Mouse (Mus musculus) liver, embryonic 13.5 days (tissue): ENCODE measurements around the gene Vwce. TPM values are rescaled to one million over a fixed set of nuclear protein-coding genes. Genes with fewer than 3 reads are reported as not detected.

Experiments used
- ATAC-seq: fragments of 200-750 bp; cut with Nextera tagmentation; 2 replicates; pipeline ENCODE4 v1.8.0; 2017; ENCODE audit warnings: low read depth, mild to moderate bottlenecking, moderate number of reproducible peaks, moderate library complexity
- DNase-seq: peaks from one replicate; pipeline ENCODE4 v3.0.0; 2022
- H3K27ac ChIP-seq: fragments of 300-500 bp; sonication (generic); 2 replicates; pipeline ENCODE4 v1.5.1; 2015; ENCODE audit warnings: moderate library complexity, mild to moderate bottlenecking, inconsistent platforms
- H3K27me3 ChIP-seq: fragments of 300-500 bp; sonication (generic); 2 replicates; pipeline ENCODE4 v1.6.1; 2015; ENCODE audit warnings: mild to moderate bottlenecking, inconsistent platforms
- H3K36me3 ChIP-seq: fragments of 300-500 bp; sonication (generic); 2 replicates; pipeline ENCODE4 v1.6.1; 2015; ENCODE audit warnings: mild to moderate bottlenecking, inconsistent platforms
- H3K4me1 ChIP-seq: fragments of 300-500 bp; sonication (generic); replicated peaks from 2 replicates; pipeline ENCODE4 v1.6.1; 2015; ENCODE audit warnings: inconsistent platforms
- H3K4me2 ChIP-seq: fragments of 300-500 bp; sonication (generic); 2 replicates; pipeline ENCODE4 v1.6.1; 2015; ENCODE audit warnings: inconsistent platforms, mild to moderate bottlenecking, moderate library complexity
- H3K4me3 ChIP-seq: fragments of 300-500 bp; sonication (generic); replicated peaks from 2 replicates; pipeline ENCODE4 v1.5.1; 2015; ENCODE audit warnings: mild to moderate bottlenecking, inconsistent platforms
- H3K9ac ChIP-seq: fragments of 300-500 bp; sonication (generic); 2 replicates; pipeline ENCODE4 v1.6.1; 2015; ENCODE audit warnings: mild to moderate bottlenecking, inconsistent platforms
- H3K9me3 ChIP-seq: fragments of 300-500 bp; sonication (generic); replicated peaks from 2 replicates; pipeline ENCODE4 v1.6.1; 2016; ENCODE audit warnings: inconsistent platforms
- WGBS: fragments of 180-500 bp; shearing (Covaris S2); methylation state at CpG from one replicate; pipeline ENCODE4 v1.1.7; 2015; ENCODE audit not compliant: insufficient replicate concordance; 5-methylcytosine and 5-hydroxymethylcytosine counted together
- polyA plus RNA-seq: library from polyadenylated mRNA; unstranded; fragments of >200 nt; fragmentation: Nextera tagmentation; extraction: Ambion mirVana; gene quantifications from 2 replicates; pipeline ENCODE4 v1.2.1, GENCODE M21; 2015

The Vwce gene
- polyA plus RNA-seq, 1 experiment from 2014 or later, result 5.3 TPM

DNA sequence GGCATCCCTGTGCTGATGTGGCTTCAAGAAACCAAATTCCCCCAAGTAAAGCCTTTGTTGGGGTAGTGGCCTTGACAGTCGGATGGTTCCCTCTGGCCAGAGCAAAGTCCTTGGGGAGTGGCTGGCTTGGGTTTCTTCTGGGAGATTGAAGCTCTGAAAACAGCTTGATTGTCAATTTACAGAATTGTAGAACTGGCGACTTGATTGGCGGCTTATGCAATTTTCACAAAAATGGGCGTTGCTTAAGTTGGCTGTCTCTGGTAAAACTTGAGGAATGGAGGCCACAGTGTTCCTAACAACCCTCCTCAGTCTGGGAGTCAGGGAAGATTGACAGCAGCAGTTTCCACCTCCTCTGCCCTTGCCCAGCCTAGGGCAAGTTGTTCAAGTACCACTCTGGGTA, 58.3 kb downstream of the Vwce start:
- Histone ChIP-seq H3K4me2 (peak overlapping the region; percentile 87), H3K36me3 (no peaks in the 10 kb centered on the region), H3K27ac (peak overlapping the region; percentile 94), H3K4me1 (peaks cover 85% of the 10 kb centered on the region), H3K9ac (peak overlapping the region; percentile 87), H3K9me3 (no peaks in the 10 kb centered on the region), H3K4me3 (peak overlapping the region; percentile 28; the same call in 1 of the 2 replicates), H3K27me3 (no peaks in the 10 kb centered on the region)
- no peak for DNase-seq
- no peak for ATAC-seq
- WGBS, result 73% methylated on average over 4 of the region's 4 CpGs

DNA sequence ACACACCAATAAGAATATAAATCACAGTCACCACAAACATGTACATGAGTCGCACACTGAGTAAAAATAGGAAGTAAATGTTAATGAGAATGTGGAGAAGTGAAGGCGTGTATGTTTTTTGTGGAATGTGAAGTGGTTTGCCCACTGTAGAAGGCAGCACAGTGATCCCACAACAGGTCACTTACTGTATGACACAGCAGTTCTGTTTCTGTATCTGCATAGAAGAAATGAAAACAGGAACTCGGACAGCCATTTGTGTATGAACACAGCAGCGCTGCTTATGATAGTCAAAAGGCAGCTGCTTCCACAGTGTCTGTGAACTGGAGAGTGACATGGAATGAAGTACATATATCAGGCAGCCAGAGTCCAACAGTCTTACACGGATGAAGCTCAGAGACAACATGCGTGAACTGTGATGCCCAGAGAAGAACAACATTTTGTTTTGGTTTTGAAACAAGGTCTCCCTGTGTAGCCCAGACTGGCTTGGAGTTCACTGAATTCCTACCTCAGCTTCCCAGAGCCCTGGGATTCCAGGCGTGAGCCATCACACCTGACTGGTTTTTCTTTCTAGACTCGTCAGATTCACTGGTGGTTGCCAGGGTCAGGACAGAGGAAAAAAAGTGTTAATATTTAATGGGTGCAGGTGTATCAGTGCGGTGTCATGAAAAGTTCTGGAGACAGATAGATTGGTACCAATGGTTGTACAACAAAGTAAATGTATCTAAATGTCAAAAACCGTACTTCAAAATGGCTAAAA, 60.1 kb downstream of the Vwce start:
- peaks cover 92% of the 10 kb centered on the region for H3K4me1 ChIP-seq
- H3K4me2 ChIP-seq, result no peak overlapping the region
- no peaks in the 10 kb centered on the region for H3K36me3 ChIP-seq
- H3K9me3 ChIP-seq, result no peaks in the 10 kb centered on the region
- no peak for ATAC-seq
- DNase-seq, result no peak
- H3K4me3 ChIP-seq, result no peak overlapping the region
- peak overlapping the region; percentile 5; the same call in 1 of the 2 replicates for H3K27ac ChIP-seq
- WGBS, result 58% methylated on average over 10 of the region's 10 CpGs
- H3K27me3 ChIP-seq, result no peaks in the 10 kb centered on the region
- no peak overlapping the region for H3K9ac ChIP-seq

DNA sequence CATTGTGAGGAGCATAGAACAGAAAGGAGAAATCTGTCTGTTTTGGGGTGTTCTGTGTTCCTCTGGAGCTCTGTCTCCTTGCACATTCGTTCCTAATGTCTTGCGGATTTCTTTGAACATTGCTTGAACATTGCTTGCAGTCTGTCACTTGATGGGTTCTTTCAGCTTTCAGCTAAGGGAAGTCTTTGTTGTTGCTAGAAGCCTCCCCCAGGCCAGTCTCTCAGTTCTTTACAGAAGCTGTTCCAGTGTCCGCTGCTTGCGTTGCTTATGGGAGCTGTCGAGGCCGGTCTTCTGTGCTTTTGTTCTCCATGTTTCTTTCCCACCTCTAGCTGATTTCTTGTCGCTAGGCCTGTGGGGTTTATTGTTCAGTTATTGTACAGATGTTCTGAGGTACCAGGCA, 61.8 kb downstream of the Vwce start:
- 73% methylated on average over 7 of the region's 7 CpGs for WGBS
- DNase-seq, result no peak
- ATAC-seq, result no peak
- Histone ChIP-seq H3K4me1 (peaks cover 92% of the 10 kb centered on the region), H3K4me2 (no peak overlapping the region), H3K27me3 (no peaks in the 10 kb centered on the region), H3K36me3 (no peaks in the 10 kb centered on the region), H3K9ac (peak overlapping the region; percentile 13; the same call in 1 of the 2 replicates), H3K27ac (peak overlapping the region; percentile 51), H3K4me3 (no peak overlapping the region), H3K9me3 (no peaks in the 10 kb centered on the region)

DNA sequence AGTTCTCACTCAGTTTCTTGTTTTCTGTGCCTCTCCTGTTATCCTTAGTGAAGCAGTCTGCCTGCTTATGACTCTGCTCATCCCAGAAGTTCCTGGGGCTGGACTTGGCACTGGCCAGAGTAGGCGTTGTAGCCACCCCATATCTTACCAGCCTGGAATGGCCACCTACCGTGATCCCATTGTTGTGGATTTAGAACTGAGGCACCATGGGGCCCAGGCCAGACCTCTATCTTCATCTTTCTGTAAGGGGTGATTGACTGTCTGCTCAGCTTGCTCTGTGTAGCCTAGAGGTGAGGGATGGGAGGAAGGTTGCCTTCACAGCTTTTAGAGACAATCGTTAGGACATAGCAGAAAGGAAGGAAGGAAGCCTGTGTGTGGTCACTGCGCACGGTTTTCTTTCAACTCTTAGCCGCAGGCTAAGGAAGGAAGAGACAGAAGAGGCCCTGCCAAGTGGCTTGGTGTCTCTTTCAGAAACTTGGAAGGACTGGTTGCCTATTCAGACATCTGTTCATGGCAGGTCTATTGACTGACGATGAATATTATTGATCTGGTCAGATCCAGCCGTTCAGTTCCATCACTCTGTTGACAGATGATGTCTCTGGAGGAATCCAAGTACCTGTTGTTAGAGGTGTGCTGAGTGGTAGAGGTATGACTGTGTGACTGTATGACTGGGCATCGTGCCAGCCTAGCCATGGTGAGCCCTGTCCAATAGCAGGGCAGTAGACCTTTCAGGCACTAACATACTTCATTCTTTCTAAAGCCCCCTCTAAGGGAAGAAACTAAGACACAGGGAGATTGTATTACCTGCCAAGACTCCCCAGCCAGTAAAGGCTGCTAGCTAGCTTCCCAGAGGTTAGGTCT, 64.3 kb downstream of the Vwce start:
- no peaks in the 10 kb centered on the region; the same call in 1 of the 2 replicates for H3K36me3 ChIP-seq
- DNase-seq (no peak), ATAC-seq (peak; percentile 18; the same call in 1 of the 2 replicates)
- H3K4me1 ChIP-seq, result peaks cover 93% of the 10 kb centered on the region
- H3K4me3 ChIP-seq, result no peak overlapping the region
- H3K9ac ChIP-seq, result peak overlapping the region; percentile 27; the same call in 1 of the 2 replicates
- WGBS, result 31% methylated on average over 9 of the region's 9 CpGs
- peak overlapping the region; percentile 10; the same call in 1 of the 2 replicates for H3K4me2 ChIP-seq
- peak overlapping the region; percentile 63 for H3K27ac ChIP-seq
- no peaks in the 10 kb centered on the region for H3K27me3 ChIP-seq
- no peaks in the 10 kb centered on the region for H3K9me3 ChIP-seq

DNA sequence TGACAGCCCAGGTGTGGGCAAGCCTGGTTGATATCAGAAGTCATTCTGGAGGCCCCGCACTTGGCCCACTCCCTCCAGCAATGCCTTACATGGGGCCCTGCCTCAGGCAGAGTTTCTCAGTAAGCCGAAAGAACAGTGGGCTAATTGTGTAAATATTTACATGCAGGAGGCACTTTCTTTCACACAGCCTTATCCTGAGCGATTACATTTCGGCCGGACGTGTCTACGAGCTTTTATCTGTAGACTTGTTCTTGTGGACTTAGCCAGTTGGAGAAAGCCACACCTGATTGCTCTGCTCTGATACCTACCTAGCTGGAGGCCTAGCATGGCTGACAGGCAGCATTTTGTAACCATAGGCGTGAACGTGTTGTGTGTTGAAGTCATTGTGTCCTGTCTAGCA, 65.8 kb downstream of the Vwce start:
- H3K9ac ChIP-seq, result peak overlapping the region; percentile 28
- peak; percentile 69 for ATAC-seq

DNA sequence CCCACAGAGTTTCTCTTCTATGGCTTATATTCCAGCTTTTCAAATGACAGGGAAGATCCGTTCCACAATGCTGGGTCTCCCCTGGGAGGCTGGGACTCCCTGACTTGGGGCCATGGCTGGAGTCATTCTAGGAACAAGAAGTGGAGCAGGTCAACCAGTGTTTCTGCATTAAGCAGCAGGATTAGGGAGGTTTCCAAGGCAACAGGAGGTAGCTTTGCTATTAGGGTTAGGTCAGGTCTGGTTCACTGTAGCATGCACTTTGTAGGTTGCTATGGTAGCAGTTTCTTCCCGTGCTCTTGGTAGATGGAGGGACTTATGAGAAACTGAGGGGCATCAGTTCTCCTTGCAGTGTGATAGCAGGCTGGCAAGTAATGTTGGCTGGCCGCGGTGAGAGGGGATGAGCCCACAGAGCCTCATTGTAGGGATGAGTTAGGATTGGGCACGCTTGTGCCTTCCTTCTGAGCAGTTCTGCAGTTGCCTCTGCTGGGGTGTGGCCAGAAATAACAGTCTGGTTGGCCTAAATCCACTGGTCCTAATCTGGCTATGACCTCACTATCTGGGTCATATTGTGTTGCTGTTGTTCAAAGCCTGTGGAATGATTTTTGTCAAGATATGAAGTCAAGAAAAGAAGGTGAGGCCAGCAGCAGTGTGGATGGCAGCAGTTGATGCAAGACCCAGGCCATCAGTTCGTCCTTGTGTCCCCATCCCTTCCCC, 67.2 kb downstream of the Vwce start:
- peaks cover 91% of the 10 kb centered on the region for H3K4me1 ChIP-seq
- peak overlapping the region; percentile 16; the same call in 1 of the 2 replicates for H3K9ac ChIP-seq
- H3K4me3 ChIP-seq, result no peak overlapping the region
- no peak for ATAC-seq
- H3K27ac ChIP-seq, result no peak overlapping the region
- no peaks in the 10 kb centered on the region for H3K9me3 ChIP-seq
- 71% methylated on average over 6 of the region's 6 CpGs for WGBS
- DNase-seq, result no peak
- no peak overlapping the region for H3K4me2 ChIP-seq
- no peaks in the 10 kb centered on the region for H3K27me3 ChIP-seq
- H3K36me3 ChIP-seq, result no peaks in the 10 kb centered on the region; the same call in 1 of the 2 replicates

More for the DNA sequence above, 65.8 kb downstream of the Vwce start:
- H3K4me2 ChIP-seq, result peak overlapping the region; percentile 32
- 20% methylated on average over 9 of the region's 9 CpGs for WGBS
- no peak overlapping the region for H3K4me3 ChIP-seq
- no peaks in the 10 kb centered on the region for H3K9me3 ChIP-seq
- H3K27me3 ChIP-seq, result no peaks in the 10 kb centered on the region
- peak overlapping the region; percentile 58 for H3K27ac ChIP-seq
- H3K4me1 ChIP-seq, result peaks cover 96% of the 10 kb centered on the region
- no peaks in the 10 kb centered on the region; the same call in 1 of the 2 replicates for H3K36me3 ChIP-seq
- DNase-seq, result no peak

DNA sequence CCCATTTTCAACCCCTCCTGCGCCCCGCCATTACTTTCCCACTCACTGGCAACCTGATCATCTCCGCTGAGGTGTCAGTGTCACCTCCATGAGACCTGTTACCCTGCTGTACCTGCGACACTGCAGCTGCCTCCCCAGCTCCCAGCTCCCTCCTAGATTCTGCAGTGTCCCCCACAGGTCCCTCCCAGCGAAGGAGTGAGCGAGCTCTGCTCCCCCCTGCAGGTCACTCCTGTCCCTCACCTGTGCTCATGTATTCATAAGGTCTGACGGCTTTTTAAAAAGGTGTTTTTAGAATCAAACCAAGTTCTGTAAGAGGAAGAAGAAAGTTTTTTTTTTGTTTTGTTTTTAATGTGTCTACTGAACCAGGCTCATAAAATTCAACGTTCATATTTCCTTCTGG, 68.1 kb downstream of the Vwce start:
- H3K36me3 ChIP-seq, result peaks cover 6% of the 10 kb centered on the region
- no peaks in the 10 kb centered on the region for H3K9me3 ChIP-seq
- H3K4me2 ChIP-seq, result no peak overlapping the region
- ATAC-seq (no peak), DNase-seq (no peak)
- peaks cover 83% of the 10 kb centered on the region for H3K4me1 ChIP-seq
- H3K4me3 ChIP-seq, result no peak overlapping the region
- no peaks in the 10 kb centered on the region for H3K27me3 ChIP-seq
- no peak overlapping the region for H3K9ac ChIP-seq
- WGBS, result 74% methylated on average over 8 of the region's 8 CpGs
- H3K27ac ChIP-seq, result no peak overlapping the region; the same call in 1 of the 2 replicates

DNA sequence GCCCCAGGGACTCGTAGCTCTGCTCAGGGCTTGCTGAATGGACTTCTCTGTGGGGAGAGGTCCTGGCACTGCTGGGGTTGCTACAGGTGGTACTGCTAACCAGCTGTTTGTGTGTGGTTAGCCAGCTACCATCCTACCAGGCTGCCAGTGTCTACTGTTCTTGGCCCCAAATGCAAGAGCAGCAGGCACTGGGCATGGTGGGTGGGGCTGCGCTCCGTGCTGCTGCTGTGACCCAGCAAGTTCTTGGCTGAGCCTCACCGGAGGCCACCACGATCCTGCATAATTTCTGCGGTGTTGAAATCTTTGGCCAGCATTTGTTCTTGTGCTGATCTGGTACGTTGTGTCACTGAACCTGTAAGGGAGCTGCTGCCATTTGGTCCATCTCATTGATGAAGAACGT, 69.5 kb downstream of the Vwce start:
- Histone ChIP-seq H3K4me3 (no peak overlapping the region), H3K36me3 (peaks cover 19% of the 10 kb centered on the region), H3K9ac (no peak overlapping the region), H3K4me1 (peaks cover 69% of the 10 kb centered on the region), H3K4me2 (no peak overlapping the region), H3K9me3 (no peaks in the 10 kb centered on the region), H3K27ac (no peak overlapping the region), H3K27me3 (no peaks in the 10 kb centered on the region)
- WGBS, result 67% methylated on average over 8 of the region's 8 CpGs
- ATAC-seq (no peak), DNase-seq (no peak)

DNA sequence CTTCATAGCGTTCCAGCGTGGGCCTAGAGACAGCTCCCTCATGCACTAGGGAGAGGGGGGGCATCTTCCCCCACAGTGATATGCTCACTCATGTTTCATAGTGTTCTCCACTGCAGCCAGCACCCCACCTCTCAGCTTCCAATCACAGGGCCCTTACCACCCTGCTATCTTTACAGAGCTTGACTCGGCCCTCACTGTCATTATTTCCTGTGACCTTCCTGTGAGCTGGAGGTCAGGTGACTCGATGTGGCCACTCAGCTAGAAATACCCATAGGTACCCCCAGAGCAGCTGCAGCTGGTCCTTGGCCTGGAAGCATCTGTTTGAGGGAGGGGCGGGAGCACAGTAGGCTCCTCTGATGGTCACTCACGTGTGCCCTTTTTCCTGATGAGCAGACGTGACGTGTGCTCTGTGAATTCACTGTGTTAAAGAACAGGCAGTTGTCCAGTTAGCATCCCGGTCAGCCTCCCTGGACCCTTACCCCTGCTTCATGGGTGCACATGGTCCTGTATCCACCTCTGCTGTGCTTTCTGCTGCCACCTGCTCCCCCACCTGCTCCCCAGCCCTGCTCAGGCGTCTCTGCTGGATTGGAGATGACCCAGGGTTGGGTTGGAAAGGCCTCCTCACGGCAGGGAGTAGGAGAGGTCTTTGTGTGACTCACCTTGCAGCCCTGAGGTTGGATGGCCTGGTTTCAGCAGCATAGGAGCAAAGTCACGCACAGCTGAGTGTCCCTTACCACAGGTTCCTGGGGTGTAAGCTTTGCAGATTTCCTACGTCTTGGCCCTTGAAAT, 73.3 kb downstream of the Vwce start:
- Histone ChIP-seq H3K4me2 (no peak overlapping the region), H3K27ac (no peak overlapping the region), H3K4me3 (no peak overlapping the region), H3K9me3 (no peaks in the 10 kb centered on the region), H3K36me3 (peaks cover 51% of the 10 kb centered on the region), H3K27me3 (no peaks in the 10 kb centered on the region), H3K4me1 (peaks cover 44% of the 10 kb centered on the region), H3K9ac (no peak overlapping the region)
- DNase-seq, result no peak
- ATAC-seq, result no peak
- WGBS, result 71% methylated on average over 13 of the region's 13 CpGs

DNA sequence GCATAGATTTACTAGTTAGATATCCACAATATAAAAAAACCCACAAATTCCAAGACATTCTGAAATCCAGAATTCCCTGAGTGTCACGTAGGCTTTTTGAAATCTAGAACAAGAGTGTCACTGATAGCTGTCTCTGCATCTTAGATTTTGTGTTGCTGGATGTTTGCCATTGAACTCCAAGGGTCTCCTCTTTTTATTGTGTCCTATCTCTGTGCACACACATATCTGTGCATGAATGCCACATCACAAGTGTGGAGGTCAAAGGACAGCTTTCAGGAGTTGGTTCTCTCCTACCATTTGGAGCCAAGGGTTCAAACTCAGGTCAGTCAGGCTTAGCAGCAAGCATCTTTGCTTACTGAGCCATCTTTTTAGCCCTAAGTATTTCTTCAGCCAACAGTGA, 73.9 kb downstream of the Vwce start:
- DNase-seq (no peak), ATAC-seq (no peak)
- no peaks in the 10 kb centered on the region for H3K27me3 ChIP-seq
- H3K27ac ChIP-seq, result no peak overlapping the region
- H3K9me3 ChIP-seq, result no peaks in the 10 kb centered on the region
- 79% methylated on average over 1 of the region's 1 CpGs for WGBS
- no peak overlapping the region for H3K9ac ChIP-seq
- peaks cover 38% of the 10 kb centered on the region for H3K4me1 ChIP-seq
- no peak overlapping the region for H3K4me2 ChIP-seq
- no peak overlapping the region for H3K4me3 ChIP-seq
- H3K36me3 ChIP-seq, result peaks cover 57% of the 10 kb centered on the region
